ENCODE assay signal across 22 mouse cellular contexts in the genomic region with DNA sequence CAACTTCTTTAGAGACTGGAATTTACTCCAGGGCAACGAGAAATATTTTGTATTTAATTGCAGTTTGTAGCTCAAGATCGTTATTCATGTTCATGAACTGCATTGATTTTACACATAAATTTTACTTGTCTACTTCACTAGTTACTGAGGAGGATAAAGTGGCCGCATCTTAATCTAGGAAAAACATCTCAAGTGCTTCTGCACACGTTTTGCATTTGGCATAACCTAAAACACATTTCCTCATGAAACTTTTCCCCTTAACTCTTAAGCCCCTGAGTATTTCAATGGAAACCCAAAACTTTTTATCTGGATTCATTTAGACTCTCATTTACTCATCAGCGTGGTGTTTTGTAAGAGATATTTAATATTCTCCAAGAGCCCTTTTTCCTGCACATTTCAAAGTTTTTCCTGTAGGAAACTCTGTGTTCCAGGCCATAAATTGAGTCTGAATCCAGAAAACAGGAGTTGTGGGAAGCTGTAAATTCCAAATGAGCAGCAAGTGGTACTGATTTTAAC.
"Had no signal": no experiment of that assay in that cellular context is flagged by ENCODE, and none has a peak within 500 bp of the region (broad histone marks: within the 10 kb centered on the region; RNA-seq: fewer than 3 reads in every experiment).

No protein-coding gene starts in this region.

- DNase-seq: kidney, adult 2 months; kidney, postnatal 10 days; kidney, postnatal 36 days; layer of hippocampus, postnatal 36 days; lung, adult 18-20 months; lung, postnatal 10 days; lung, postnatal 36 days; thymus, adult 2 months; thymus, postnatal 14 days; thymus, postnatal 4 days had no signal

- ATAC-seq: midbrain, embryonic 13.5 days; midbrain, embryonic 16.5 days had no signal

- H3K36me3 ChIP-seq: limb, embryonic 15.5 days; liver, embryonic 15.5 days; lung, embryonic 15.5 days; midbrain, embryonic 10.5 days; midbrain, embryonic 13.5 days; neural tube, embryonic 13.5 days had no signal

- H3K4me2 ChIP-seq: limb, embryonic 15.5 days; liver, embryonic 11.5 days; liver, embryonic 15.5 days; lung, embryonic 15.5 days; midbrain, embryonic 13.5 days; neural tube, embryonic 13.5 days had no signal

- H3K9ac ChIP-seq: limb, embryonic 15.5 days; liver, embryonic 15.5 days; lung, embryonic 15.5 days; midbrain, embryonic 13.5 days; neural tube, embryonic 13.5 days had no signal

- H3K4me1 ChIP-seq: liver, embryonic 15.5 days; megakaryocyte, embryonic 14.5 days; midbrain, embryonic 10.5 days; midbrain, embryonic 13.5 days; neural tube, embryonic 13.5 days had no signal

- H3K27ac ChIP-seq: left cerebral cortex, adult 2 months; limb, embryonic 15.5 days; liver, embryonic 15.5 days; lung, embryonic 15.5 days; midbrain, embryonic 10.5 days; midbrain, embryonic 13.5 days; neural tube, embryonic 13.5 days; stomach, postnatal 0 days had no signal

- H3K27me3 ChIP-seq: limb, embryonic 15.5 days; liver, embryonic 15.5 days; lung, embryonic 15.5 days; megakaryocyte, embryonic 14.5 days; midbrain, embryonic 13.5 days; neural tube, embryonic 13.5 days had no signal

- H3K4me3 ChIP-seq: left cerebral cortex, adult 2 months; limb, embryonic 15.5 days; liver, embryonic 15.5 days; lung, embryonic 15.5 days; megakaryocyte, embryonic 14.5 days; midbrain, embryonic 10.5 days; midbrain, embryonic 13.5 days; myocyte; neural tube, embryonic 13.5 days had no signal

- H3K9me3 ChIP-seq: limb, embryonic 15.5 days; liver, embryonic 15.5 days; lung, embryonic 15.5 days; midbrain, embryonic 10.5 days; midbrain, embryonic 13.5 days; neural tube, embryonic 13.5 days had no signal
